Mouse (Mus musculus) bone marrow macrophage, adult 2 months (primary cell): ENCODE measurements around the gene AC134908.4. TPM values are rescaled to one million over a fixed set of nuclear protein-coding genes. Genes with fewer than 3 reads are reported as not detected.
A peak's percentile ranks its signal among the peaks of the same experiment; 100 is the strongest.

Source experiments
- H3K27ac ChIP-seq: 2 replicates; pipeline ENCODE4 v1.5.1; 2012; ENCODE audit warnings: low read depth, low read length; ENCODE audit not compliant: insufficient read depth
- H3K4me1 ChIP-seq: 2 replicates; pipeline ENCODE4 v1.6.1; 2012; ENCODE audit warnings: low read length; ENCODE audit not compliant: control insufficient read depth, insufficient read depth
- H3K4me3 ChIP-seq: 2 replicates; pipeline ENCODE4 v1.5.1; 2012; ENCODE audit warnings: mild to moderate bottlenecking, low read length, moderate library complexity; ENCODE audit not compliant: insufficient read depth
- CTCF ChIP-seq: IDR thresholded peaks from 2 replicates; pipeline ENCODE4 v1.5.1; 2012; ENCODE audit warnings: low read depth, mild to moderate bottlenecking, low read length, moderate library complexity
- POLR2A ChIP-seq: IDR thresholded peaks from 2 replicates; pipeline ENCODE4 v1.6.1; 2012; ENCODE audit warnings: mild to moderate bottlenecking, low read depth, low read length, borderline replicate concordance
- polyA plus RNA-seq: library from polyadenylated mRNA; stranded (reverse); fragments of >200 nt; gene quantifications from 2 replicates; pipeline ENCODE4 v1.2.4, GENCODE M21; 2012; ENCODE audit not compliant: missing spikeins, insufficient read depth, insufficient read length

AC134908.4 gene
- polyA plus RNA-seq = not detected in 2 replicates

GRCm38 (mm10) chr17:25795609-25796092 is at the start of gene AC134908.4:
AC134908.4 (minus strand) TSS chr17:25795659.
- Histone ChIP-seq H3K27ac (no peak within 1 kb of the TSS), H3K4me1 (peaks cover 23% of the 10 kb centered on the region), H3K4me3 (peak within 1 kb of the TSS; percentile 89)
- TF ChIP-seq CTCF = no peak
- TF ChIP-seq POLR2A = no peak

- TF ChIP-seq POLR2A = no peak
- TF ChIP-seq CTCF = no peak
- peaks cover 10% of the 10 kb centered on the region for H3K4me1 ChIP-seq
- peak within 1 kb of the TSS; percentile 79 for H3K4me3 ChIP-seq
- H3K27ac ChIP-seq = peak within 1 kb of the TSS; percentile 51
Measured at GRCm38 (mm10) chr17:25844396-25844901, 49.0 kb upstream of the AC134908.4 start, which contains the start of gene Rhot2. Rhot2 (minus strand) TSS chr17:25844851.

- TF ChIP-seq POLR2A (no peak), CTCF (no peak)
- Histone ChIP-seq H3K4me3 (peak overlapping the region; percentile 79), H3K27ac (peak overlapping the region; percentile 42), H3K4me1 (peaks cover 10% of the 10 kb centered on the region)
Measured at GRCm38 (mm10) chr17:25843636-25844395, 48.4 kb upstream of the AC134908.4 start.

GRCm38 (mm10) chr17:25843122-25843521 is 47.7 kb upstream of the AC134908.4 start:
- no peak overlapping the region for H3K27ac ChIP-seq
- TF ChIP-seq CTCF (no peak), POLR2A (no peak)
- peak overlapping the region; percentile 79 for H3K4me3 ChIP-seq
- H3K4me1 ChIP-seq = peaks cover 10% of the 10 kb centered on the region

- no peak for TF ChIP-seq CTCF
- TF ChIP-seq POLR2A = no peak
- H3K4me3 ChIP-seq = no peak overlapping the region
- H3K27ac ChIP-seq = no peak overlapping the region
- H3K4me1 ChIP-seq = peaks cover 10% of the 10 kb centered on the region
Measured at GRCm38 (mm10) chr17:25842509-25842908, 47.0 kb upstream of the AC134908.4 start.

GRCm38 (mm10) chr17:25841117-25841880 is 45.8 kb upstream of the AC134908.4 start, which contains the start of gene Gm20683:
Gm20683 (minus strand) TSS chr17:25841763.
- no peak within 1 kb of the TSS for H3K27ac ChIP-seq
- peaks cover 10% of the 10 kb centered on the region for H3K4me1 ChIP-seq
- no peak within 1 kb of the TSS for H3K4me3 ChIP-seq
- no peak for TF ChIP-seq POLR2A
- no peak for TF ChIP-seq CTCF

GRCm38 (mm10) chr17:25840519-25840918 is 45.1 kb upstream of the AC134908.4 start:
- Histone ChIP-seq H3K4me3 (no peak overlapping the region), H3K27ac (no peak overlapping the region), H3K4me1 (peaks cover 10% of the 10 kb centered on the region)
- no peak for TF ChIP-seq POLR2A
- no peak for TF ChIP-seq CTCF

- Histone ChIP-seq H3K27ac (no peak overlapping the region), H3K4me1 (peaks cover 7% of the 10 kb centered on the region), H3K4me3 (no peak overlapping the region)
- TF ChIP-seq POLR2A (no peak), CTCF (no peak)
Measured at GRCm38 (mm10) chr17:25839455-25840235, 44.2 kb upstream of the AC134908.4 start.

- Histone ChIP-seq H3K4me3 (no peak overlapping the region), H3K4me1 (peaks cover 10% of the 10 kb centered on the region), H3K27ac (no peak overlapping the region)
- TF ChIP-seq POLR2A (no peak), CTCF (no peak)
Measured at GRCm38 (mm10) chr17:25838904-25839303, 43.4 kb upstream of the AC134908.4 start.
